Mouse (Mus musculus) intestine, embryonic 15.5 days (tissue): Measurements from ENCODE around the gene Plin3. TPM values are rescaled to one million over a fixed set of nuclear protein-coding genes. Genes with fewer than 3 reads are reported as not detected.

Experiments used
- ATAC-seq: fragments of 200-750 bp; cut with Nextera tagmentation; 2 replicates; pipeline ENCODE4 v1.8.0; 2017; ENCODE audit warnings: moderate TSS enrichment, moderate library complexity
- H3K27ac ChIP-seq: fragments of 300-500 bp; sonication (generic); 2 replicates; pipeline ENCODE4 v1.5.1; 2015; ENCODE audit warnings: mild to moderate bottlenecking, inconsistent platforms
- H3K27me3 ChIP-seq: fragments of 300-500 bp; sonication (generic); replicated peaks from 2 replicates; pipeline ENCODE4 v1.6.1; 2015; ENCODE audit warnings: inconsistent platforms
- H3K36me3 ChIP-seq: fragments of 300-500 bp; sonication (generic); 2 replicates; pipeline ENCODE4 v1.6.1; 2015; ENCODE audit warnings: inconsistent platforms
- H3K4me1 ChIP-seq: fragments of 300-500 bp; sonication (generic); replicated peaks from 2 replicates; pipeline ENCODE4 v1.6.1; 2015; ENCODE audit warnings: inconsistent platforms
- H3K4me2 ChIP-seq: fragments of 300-500 bp; sonication (generic); replicated peaks from 2 replicates; pipeline ENCODE4 v1.6.1; 2015; ENCODE audit warnings: mild to moderate bottlenecking, inconsistent platforms
- H3K4me3 ChIP-seq: fragments of 300-500 bp; sonication (generic); replicated peaks from 2 replicates; pipeline ENCODE4 v1.5.1; 2015; ENCODE audit warnings: inconsistent platforms
- H3K9ac ChIP-seq: fragments of 300-500 bp; sonication (generic); 2 replicates; pipeline ENCODE4 v1.6.1; 2015; ENCODE audit warnings: inconsistent platforms
- H3K9me3 ChIP-seq: fragments of 300-500 bp; sonication (generic); 2 replicates; pipeline ENCODE4 v1.6.1; 2016; ENCODE audit warnings: inconsistent platforms
- WGBS: fragments of 180-500 bp; shearing (Covaris S2); methylation state at CpG from one replicate; pipeline ENCODE4 v1.1.7; 2015; 5-methylcytosine and 5-hydroxymethylcytosine counted together
- polyA plus RNA-seq: library from polyadenylated mRNA; unstranded; fragments of >200 nt; fragmentation: Nextera tagmentation; extraction: Ambion mirVana; gene quantifications from 2 replicates; pipeline ENCODE4 v1.2.1, GENCODE M21; 2015

The Plin3 gene
- 153 and 195 TPM in 2 replicates for polyA plus RNA-seq

GRCm38 (mm10) chr17:56292531-56293222 lies at the start of gene Plin3:
Gene Plin3, minus strand, starts transcription at chr17:56292873.
- Histone ChIP-seq H3K4me1 (peaks cover 28% of the 10 kb centered on the region), H3K9ac (no peak within 1 kb of the TSS), H3K27ac (peak within 1 kb of the TSS; percentile 95; the same call in 1 of the 2 replicates), H3K4me2 (no peak within 1 kb of the TSS), H3K4me3 (no peak within 1 kb of the TSS), H3K9me3 (no peaks in the 10 kb centered on the region), H3K27me3 (no peaks in the 10 kb centered on the region), H3K36me3 (no peaks in the 10 kb centered on the region)
- 93% methylated on average over 4 of the region's 4 CpGs for WGBS
- ATAC-seq = no peak

- H3K4me1 ChIP-seq = peaks cover 8% of the 10 kb centered on the region; the same call in 1 of the 2 replicates
- H3K4me3 ChIP-seq = no peak overlapping the region
- ATAC-seq = no peak
- no peak overlapping the region for H3K4me2 ChIP-seq
- no peaks in the 10 kb centered on the region for H3K27me3 ChIP-seq
- H3K9me3 ChIP-seq = no peaks in the 10 kb centered on the region
- no peak overlapping the region for H3K9ac ChIP-seq
- no peaks in the 10 kb centered on the region for H3K36me3 ChIP-seq
- H3K27ac ChIP-seq = no peak overlapping the region
Observed at GRCm38 (mm10) chr17:56340717-56341116, 48.0 kb upstream of the Plin3 start.

GRCm38 (mm10) chr17:56338909-56339308 lies 46.2 kb upstream of the Plin3 start:
- no peak overlapping the region for H3K9ac ChIP-seq
- ATAC-seq = no peak
- H3K27me3 ChIP-seq = no peaks in the 10 kb centered on the region
- H3K4me1 ChIP-seq = peaks cover 8% of the 10 kb centered on the region; the same call in 1 of the 2 replicates
- no peaks in the 10 kb centered on the region for H3K9me3 ChIP-seq
- 55% methylated on average over 4 of the region's 4 CpGs for WGBS
- no peak overlapping the region for H3K27ac ChIP-seq
- no peak overlapping the region for H3K4me3 ChIP-seq
- no peak overlapping the region for H3K4me2 ChIP-seq
- H3K36me3 ChIP-seq = no peaks in the 10 kb centered on the region

GRCm38 (mm10) chr17:56337791-56338190 lies 45.1 kb upstream of the Plin3 start:
- no peak overlapping the region for H3K4me3 ChIP-seq
- no peak overlapping the region for H3K27ac ChIP-seq
- no peak overlapping the region for H3K4me2 ChIP-seq
- 93% methylated on average over 6 of the region's 6 CpGs for WGBS
- no peaks in the 10 kb centered on the region for H3K9me3 ChIP-seq
- H3K4me1 ChIP-seq = peaks cover 8% of the 10 kb centered on the region; the same call in 1 of the 2 replicates
- H3K36me3 ChIP-seq = no peaks in the 10 kb centered on the region
- no peaks in the 10 kb centered on the region for H3K27me3 ChIP-seq
- H3K9ac ChIP-seq = no peak overlapping the region
- no peak for ATAC-seq

- no peak overlapping the region for H3K9ac ChIP-seq
Observed at GRCm38 (mm10) chr17:56337190-56337589, 44.5 kb upstream of the Plin3 start.

GRCm38 (mm10) chr17:56332987-56333386 lies 40.3 kb upstream of the Plin3 start:
- H3K4me1 ChIP-seq = peaks cover 18% of the 10 kb centered on the region
- H3K27me3 ChIP-seq = no peaks in the 10 kb centered on the region
- H3K36me3 ChIP-seq = no peaks in the 10 kb centered on the region
- H3K4me2 ChIP-seq = no peak overlapping the region
- H3K9ac ChIP-seq = no peak overlapping the region
- WGBS = 42% methylated on average over 8 of the region's 8 CpGs
- H3K27ac ChIP-seq = no peak overlapping the region
- no peaks in the 10 kb centered on the region for H3K9me3 ChIP-seq
- no peak overlapping the region for H3K4me3 ChIP-seq
- no peak for ATAC-seq

More at GRCm38 (mm10) chr17:56337190-56337589, 44.5 kb upstream of the Plin3 start:
- Histone ChIP-seq H3K27ac (no peak overlapping the region), H3K9me3 (no peaks in the 10 kb centered on the region), H3K27me3 (no peaks in the 10 kb centered on the region), H3K36me3 (no peaks in the 10 kb centered on the region), H3K4me1 (peaks cover 8% of the 10 kb centered on the region; the same call in 1 of the 2 replicates), H3K4me3 (no peak overlapping the region), H3K4me2 (no peak overlapping the region)
- ATAC-seq = no peak
- 49% methylated on average over 4 of the region's 4 CpGs for WGBS

GRCm38 (mm10) chr17:56331256-56331655 lies 38.6 kb upstream of the Plin3 start:
- no peak overlapping the region for H3K9ac ChIP-seq

GRCm38 (mm10) chr17:56330345-56330744 lies 37.7 kb upstream of the Plin3 start:
- H3K36me3 ChIP-seq = no peaks in the 10 kb centered on the region
- H3K4me1 ChIP-seq = peaks cover 23% of the 10 kb centered on the region
- no peaks in the 10 kb centered on the region for H3K9me3 ChIP-seq
- H3K9ac ChIP-seq = no peak overlapping the region
- H3K27me3 ChIP-seq = no peaks in the 10 kb centered on the region
- H3K4me3 ChIP-seq = no peak overlapping the region
- H3K4me2 ChIP-seq = no peak overlapping the region
- ATAC-seq = no peak
- 51% methylated on average over 3 of the region's 3 CpGs for WGBS
- no peak overlapping the region for H3K27ac ChIP-seq

More at GRCm38 (mm10) chr17:56331256-56331655, 38.6 kb upstream of the Plin3 start:
- Histone ChIP-seq H3K36me3 (no peaks in the 10 kb centered on the region), H3K4me2 (no peak overlapping the region), H3K27me3 (no peaks in the 10 kb centered on the region), H3K4me3 (no peak overlapping the region), H3K27ac (no peak overlapping the region), H3K9me3 (no peaks in the 10 kb centered on the region), H3K4me1 (peaks cover 24% of the 10 kb centered on the region)
- ATAC-seq = no peak

GRCm38 (mm10) chr17:56329267-56329666 lies 36.6 kb upstream of the Plin3 start:
- ATAC-seq = no peak
- peaks cover 23% of the 10 kb centered on the region for H3K4me1 ChIP-seq

GRCm38 (mm10) chr17:56326153-56327147 lies 33.8 kb upstream of the Plin3 start:
- Histone ChIP-seq H3K36me3 (no peaks in the 10 kb centered on the region; the same call in 1 of the 2 replicates), H3K4me1 (peaks cover 23% of the 10 kb centered on the region), H3K9me3 (no peaks in the 10 kb centered on the region), H3K4me2 (peak overlapping the region; percentile 88), H3K4me3 (peak overlapping the region; percentile 65), H3K27ac (peak overlapping the region; percentile 90), H3K27me3 (no peaks in the 10 kb centered on the region), H3K9ac (peak overlapping the region; percentile 72)
- WGBS = 1% methylated on average over 66 of the region's 67 CpGs
- ATAC-seq = peak; percentile 61

More at GRCm38 (mm10) chr17:56329267-56329666, 36.6 kb upstream of the Plin3 start:
- Histone ChIP-seq H3K27me3 (no peaks in the 10 kb centered on the region), H3K36me3 (no peaks in the 10 kb centered on the region), H3K4me2 (no peak overlapping the region), H3K27ac (no peak overlapping the region), H3K9ac (no peak overlapping the region), H3K4me3 (no peak overlapping the region), H3K9me3 (no peaks in the 10 kb centered on the region)

- under 1% methylated on average over 57 of the region's 57 CpGs for WGBS
- Histone ChIP-seq H3K27ac (peak within 1 kb of the TSS; percentile 90), H3K4me3 (peak within 1 kb of the TSS; percentile 65), H3K36me3 (peaks cover under 1% of the 10 kb centered on the region), H3K27me3 (no peaks in the 10 kb centered on the region), H3K4me1 (peaks cover 23% of the 10 kb centered on the region), H3K9me3 (no peaks in the 10 kb centered on the region), H3K4me2 (peak within 1 kb of the TSS; percentile 88), H3K9ac (peak within 1 kb of the TSS; percentile 72)
- ATAC-seq = peak; percentile 98
Observed at GRCm38 (mm10) chr17:56325450-56326152, 32.9 kb upstream of the Plin3 start, which contains the start of gene Kdm4b. Gene Kdm4b, plus strand, starts transcription at chr17:56326062.
